Mouse (Mus musculus): ENCODE measurements around the gene Rara.
"Not testable (repeated sequence)": the region's sequence is repeated elsewhere in the genome, so short reads cannot be mapped to it uniquely, and the experiment has no call there.

Rara gene

DNA sequence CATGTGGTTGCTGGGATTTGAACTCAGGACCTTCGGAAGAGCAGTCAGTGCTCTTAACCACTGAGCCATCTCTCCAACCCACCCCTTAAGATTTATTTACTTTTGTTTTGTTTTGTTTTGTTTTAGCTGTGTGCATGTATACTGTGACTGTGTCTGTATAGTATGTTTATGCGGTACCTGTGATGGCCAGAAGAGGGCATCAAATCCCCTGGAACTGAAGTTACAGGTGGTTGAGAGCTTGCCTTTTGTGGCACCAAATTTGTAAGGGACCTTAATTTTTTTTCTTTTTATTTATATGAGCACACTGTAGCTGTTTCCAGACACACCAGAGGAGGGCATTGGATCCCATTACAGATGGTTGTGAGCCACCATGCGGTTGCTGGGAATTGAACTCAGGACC lies 11.2 kb upstream of the Rara start:
- peak; percentile 52 for TF ChIP-seq CTCF (conservative IDR thresholded peaks at IDR 0.05; ENCODE audit: low read length)
- not testable (repeated sequence) for H3K9me3 ChIP-seq (ENCODE audit: low read length)
- H3K4me1 ChIP-seq (replicated peaks; ENCODE audit: low read depth, low read length), result peaks cover 32% of the 10 kb centered on the region

GRCm38 (mm10) chr11:98917428-98918005 lies 10.1 kb upstream of the Rara start:
- H3K4me3 ChIP-seq (replicated peaks; ENCODE audit: low read length), result no peak overlapping the region
- H3K9me3 ChIP-seq (ENCODE audit: low read length), result no peaks in the 10 kb centered on the region
- TF ChIP-seq CTCF (conservative IDR thresholded peaks at IDR 0.05; ENCODE audit: low read length), result no peak
- TF ChIP-seq NANOG (IDR thresholded peaks at IDR 0.05; ENCODE audit: borderline replicate concordance, low read length), result no peak
- no peak for TF ChIP-seq POU5F1 (IDR thresholded peaks at IDR 0.05; ENCODE audit: borderline replicate concordance, low read length)
- no peaks in the 10 kb centered on the region for H3K27me3 ChIP-seq (ENCODE audit: insufficient read depth, low read length)
- H3K36me3 ChIP-seq (ENCODE audit: insufficient read depth, low read length), result peaks cover 100% of the 10 kb centered on the region
- H3K4me1 ChIP-seq (replicated peaks; ENCODE audit: low read depth, low read length), result peaks cover 40% of the 10 kb centered on the region

More for the DNA sequence above, 11.2 kb upstream of the Rara start:
- not testable (repeated sequence) for H3K27me3 ChIP-seq (ENCODE audit: insufficient read depth, low read length); H3K4me3 ChIP-seq (replicated peaks; ENCODE audit: low read length)
- H3K36me3 ChIP-seq (ENCODE audit: insufficient read depth, low read length), result peaks cover 100% of the 10 kb centered on the region

- no peaks in the 10 kb centered on the region for H3K27me3 ChIP-seq (ENCODE audit: insufficient read depth, low read length)
- peaks cover 47% of the 10 kb centered on the region for H3K4me1 ChIP-seq (replicated peaks; ENCODE audit: low read depth, low read length)
- H3K9me3 ChIP-seq (ENCODE audit: low read length), result no peaks in the 10 kb centered on the region
- TF ChIP-seq NANOG (IDR thresholded peaks at IDR 0.05; ENCODE audit: borderline replicate concordance, low read length) (no peak), POU5F1 (IDR thresholded peaks at IDR 0.05; ENCODE audit: borderline replicate concordance, low read length) (no peak), CTCF (conservative IDR thresholded peaks at IDR 0.05; ENCODE audit: low read length) (no peak)
- peaks cover 100% of the 10 kb centered on the region for H3K36me3 ChIP-seq (ENCODE audit: insufficient read depth, low read length)
- H3K4me3 ChIP-seq (replicated peaks; ENCODE audit: low read length), result no peak overlapping the region
Measured at GRCm38 (mm10) chr11:98918231-98918630, 9.4 kb upstream of the Rara start.

DNA sequence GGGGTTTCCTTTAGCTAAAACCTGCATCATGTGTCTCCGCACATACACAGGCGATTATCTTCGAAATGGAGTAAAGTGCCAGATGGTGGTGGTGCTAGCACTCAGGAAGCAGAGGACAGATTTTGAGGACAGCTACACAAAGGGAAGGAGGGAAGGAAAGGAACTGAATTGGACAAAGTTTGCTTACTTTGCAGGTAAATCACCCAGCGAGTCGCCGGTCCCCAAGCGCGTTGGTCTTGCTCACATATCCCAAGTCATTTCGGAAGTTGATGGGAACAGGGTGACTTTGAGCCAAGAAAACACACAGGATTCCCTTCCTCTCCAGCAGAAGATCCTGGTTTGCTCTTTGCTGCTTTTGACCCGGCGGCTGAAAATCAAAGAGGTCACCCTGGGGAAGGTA lies 8.6 kb upstream of the Rara start:
- no peaks in the 10 kb centered on the region for H3K27me3 ChIP-seq (ENCODE audit: insufficient read depth, low read length)
- peaks cover 99% of the 10 kb centered on the region for H3K36me3 ChIP-seq (ENCODE audit: insufficient read depth, low read length)
- no peak overlapping the region for H3K4me3 ChIP-seq (replicated peaks; ENCODE audit: low read length)
- TF ChIP-seq CTCF (conservative IDR thresholded peaks at IDR 0.05; ENCODE audit: low read length) (no peak), NANOG (IDR thresholded peaks at IDR 0.05; ENCODE audit: borderline replicate concordance, low read length) (no peak), POU5F1 (IDR thresholded peaks at IDR 0.05; ENCODE audit: borderline replicate concordance, low read length) (no peak)
- H3K4me1 ChIP-seq (replicated peaks; ENCODE audit: low read depth, low read length), result peaks cover 54% of the 10 kb centered on the region
- no peaks in the 10 kb centered on the region for H3K9me3 ChIP-seq (ENCODE audit: low read length)

DNA sequence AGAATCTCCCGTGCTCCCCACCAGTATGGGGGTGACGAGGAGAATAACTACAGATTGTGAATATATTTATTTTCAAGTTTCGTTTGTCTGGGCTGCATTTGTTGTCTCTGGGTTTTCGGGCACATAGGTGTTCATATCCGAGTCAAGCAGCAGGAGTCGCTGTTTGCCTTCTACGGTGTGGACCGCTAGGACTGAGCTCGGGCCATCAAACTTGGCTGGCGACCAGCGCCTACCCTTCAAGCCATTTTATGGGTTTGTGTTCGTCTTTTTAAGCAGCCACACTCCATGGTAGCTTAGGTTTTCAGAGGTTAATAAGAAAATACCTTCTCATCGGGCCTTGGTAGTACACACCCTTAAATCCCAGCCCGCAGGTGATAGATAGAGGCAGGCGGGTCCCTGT lies 5.8 kb upstream of the Rara start:
- not testable (repeated sequence) for H3K4me3 ChIP-seq (replicated peaks; ENCODE audit: low read length); H3K9me3 ChIP-seq (ENCODE audit: low read length); H3K27me3 ChIP-seq (ENCODE audit: insufficient read depth, low read length)
- peak; percentile 39 for TF ChIP-seq CTCF (conservative IDR thresholded peaks at IDR 0.05; ENCODE audit: low read length)
- peaks cover 74% of the 10 kb centered on the region for H3K36me3 ChIP-seq (ENCODE audit: insufficient read depth, low read length)
- H3K4me1 ChIP-seq (replicated peaks; ENCODE audit: low read depth, low read length), result peaks cover 82% of the 10 kb centered on the region

DNA sequence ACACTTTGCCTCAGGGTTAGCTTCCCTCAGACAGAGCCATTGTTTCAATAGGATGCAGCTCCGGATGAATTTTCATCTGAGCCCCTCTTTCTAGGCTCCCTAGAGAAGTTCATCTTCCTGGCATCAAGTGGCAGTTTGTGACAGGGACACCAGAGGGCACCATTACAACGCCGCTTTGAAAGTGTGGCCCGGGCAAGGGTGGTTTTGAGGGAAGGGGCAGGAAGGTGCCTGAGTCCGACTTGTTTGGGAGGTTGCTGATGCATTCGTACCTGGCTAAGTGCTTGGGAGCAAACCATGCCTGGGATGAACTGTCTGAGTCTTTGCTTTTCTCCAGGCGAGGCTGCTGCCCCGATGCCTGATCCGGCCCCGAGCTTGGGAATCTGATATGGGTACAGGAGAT lies 5.3 kb upstream of the Rara start:
- peak; percentile 45 for TF ChIP-seq CTCF (conservative IDR thresholded peaks at IDR 0.05; ENCODE audit: low read length)
- not testable (repeated sequence) for H3K4me3 ChIP-seq (replicated peaks; ENCODE audit: low read length); H3K27me3 ChIP-seq (ENCODE audit: insufficient read depth, low read length); H3K9me3 ChIP-seq (ENCODE audit: low read length)
- H3K36me3 ChIP-seq (ENCODE audit: insufficient read depth, low read length), result peaks cover 69% of the 10 kb centered on the region
- peaks cover 83% of the 10 kb centered on the region for H3K4me1 ChIP-seq (replicated peaks; ENCODE audit: low read depth, low read length)

DNA sequence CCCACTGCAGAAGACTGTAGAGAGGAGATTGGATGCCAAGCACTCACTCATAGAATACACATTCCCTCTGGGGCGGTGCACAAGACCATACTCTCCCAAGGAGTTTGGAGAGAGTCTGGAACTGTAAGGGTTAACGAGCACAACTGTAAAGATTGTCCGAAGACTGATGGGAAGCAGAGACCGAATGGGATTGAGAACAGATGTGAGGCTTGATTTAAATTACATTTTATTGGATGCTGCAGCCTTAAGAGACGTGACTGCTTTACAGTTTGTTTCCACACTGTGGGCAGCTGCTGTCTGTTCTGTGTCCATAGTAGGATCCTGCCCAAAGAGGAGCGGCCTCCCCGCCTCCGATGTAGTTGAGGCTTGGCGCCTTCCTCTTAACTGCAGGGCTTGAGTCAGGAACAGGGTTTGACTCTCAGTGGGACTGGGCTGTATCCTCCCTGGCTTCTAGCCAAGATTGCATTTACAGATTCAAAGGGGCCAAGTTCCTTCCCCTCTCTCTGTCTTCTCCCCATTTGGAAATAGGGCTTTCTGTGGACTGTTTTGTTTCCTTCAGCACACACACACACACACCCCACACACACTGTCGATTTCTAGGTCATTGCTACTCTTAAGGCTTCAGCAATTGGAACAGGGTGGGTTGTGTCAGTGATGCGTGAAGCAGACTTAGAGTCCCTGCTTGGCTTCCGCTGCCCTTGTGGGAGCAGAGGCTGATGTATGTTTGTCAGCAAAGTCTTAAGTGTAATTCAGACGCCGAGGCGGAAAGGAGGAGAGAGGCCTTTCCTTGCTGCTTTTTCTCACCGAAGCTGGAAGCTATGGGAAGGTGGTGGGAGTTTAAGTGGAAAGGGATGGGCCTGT lies 4.5 kb upstream of the Rara start:
- H3K4me3 ChIP-seq (replicated peaks; ENCODE audit: low read length); H3K27me3 ChIP-seq (ENCODE audit: insufficient read depth, low read length); H3K9me3 ChIP-seq (ENCODE audit: low read length): not testable (repeated sequence)
- peaks cover 83% of the 10 kb centered on the region for H3K4me1 ChIP-seq (replicated peaks; ENCODE audit: low read depth, low read length)
- peaks cover 61% of the 10 kb centered on the region for H3K36me3 ChIP-seq (ENCODE audit: insufficient read depth, low read length)

DNA sequence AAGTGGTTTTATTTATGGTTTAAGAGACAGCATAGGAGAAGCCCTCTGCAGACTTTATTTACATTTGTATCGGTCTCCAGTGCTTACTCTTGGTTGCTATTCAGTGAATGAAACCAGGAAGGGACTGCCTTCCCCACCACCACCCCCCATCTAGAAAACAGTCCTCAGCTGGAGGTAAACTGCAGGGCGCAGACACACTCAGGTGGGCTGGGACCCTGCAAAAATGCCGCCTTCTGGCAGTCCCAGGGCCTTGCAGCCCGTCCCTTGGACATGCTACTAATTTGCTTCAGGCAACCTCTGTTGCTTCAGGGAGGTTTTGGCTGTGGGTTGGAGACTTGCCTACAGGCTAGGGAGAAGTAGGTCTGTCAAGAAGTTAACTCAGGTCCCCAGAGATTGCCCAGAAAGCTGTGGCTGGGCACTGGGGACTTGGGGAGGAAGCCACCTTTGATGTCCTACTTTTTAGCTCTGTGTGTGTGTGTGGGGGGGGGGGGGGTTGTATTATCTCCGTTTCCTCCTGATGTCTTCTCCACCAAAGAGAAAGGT lies 2.9 kb upstream of the Rara start:
- H3K9me3 ChIP-seq (ENCODE audit: low read length), result no peaks in the 10 kb centered on the region
- peaks cover 83% of the 10 kb centered on the region for H3K4me1 ChIP-seq (replicated peaks; ENCODE audit: low read depth, low read length)
- H3K4me3 ChIP-seq (replicated peaks; ENCODE audit: low read length), result peak overlapping the region; percentile 59
- peaks cover 45% of the 10 kb centered on the region for H3K36me3 ChIP-seq (ENCODE audit: insufficient read depth, low read length)
- peaks cover 22% of the 10 kb centered on the region for H3K27me3 ChIP-seq (ENCODE audit: insufficient read depth, low read length)
- no peak for TF ChIP-seq POU5F1 (IDR thresholded peaks at IDR 0.05; ENCODE audit: borderline replicate concordance, low read length)
- TF ChIP-seq NANOG (IDR thresholded peaks at IDR 0.05; ENCODE audit: borderline replicate concordance, low read length), result no peak
- no peak for TF ChIP-seq CTCF (conservative IDR thresholded peaks at IDR 0.05; ENCODE audit: low read length)

DNA sequence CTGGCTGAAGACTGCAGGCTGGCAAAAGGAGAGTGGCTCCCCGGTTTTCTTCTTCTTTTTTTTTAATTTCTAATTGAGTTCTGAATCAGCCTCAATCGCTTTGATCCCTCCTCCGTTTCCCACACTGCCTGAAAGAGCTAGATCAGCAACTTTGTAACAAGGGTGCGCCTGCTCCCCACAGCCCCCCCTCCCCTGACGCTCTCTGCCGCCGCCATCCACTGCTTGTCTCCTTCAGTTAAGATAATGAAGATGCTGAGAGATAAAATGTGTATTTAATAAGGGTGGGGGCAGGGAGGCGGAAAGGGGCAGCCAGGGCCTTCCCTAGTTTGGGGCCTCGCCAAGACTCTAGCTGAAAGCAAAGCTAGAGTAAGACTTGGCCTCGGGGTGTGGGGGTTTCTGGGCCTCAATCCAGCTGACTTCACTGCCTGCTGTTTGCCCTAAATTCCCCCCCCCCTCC lies 2.3 kb upstream of the Rara start:
- TF ChIP-seq NANOG (IDR thresholded peaks at IDR 0.05; ENCODE audit: borderline replicate concordance, low read length) (no peak), CTCF (conservative IDR thresholded peaks at IDR 0.05; ENCODE audit: low read length) (no peak), POU5F1 (IDR thresholded peaks at IDR 0.05; ENCODE audit: borderline replicate concordance, low read length) (no peak)
- Histone ChIP-seq H3K36me3 (ENCODE audit: insufficient read depth, low read length) (peaks cover 39% of the 10 kb centered on the region), H3K27me3 (ENCODE audit: insufficient read depth, low read length) (peaks cover 26% of the 10 kb centered on the region), H3K4me3 (replicated peaks; ENCODE audit: low read length) (peak overlapping the region; percentile 59), H3K9me3 (ENCODE audit: low read length) (no peaks in the 10 kb centered on the region), H3K4me1 (replicated peaks; ENCODE audit: low read depth, low read length) (peaks cover 88% of the 10 kb centered on the region)

All from E14TG2a.4 (cell line).